Mouse (Mus musculus): Measurements from ENCODE around the gene Rps15. TPM values are rescaled to one million over a fixed set of nuclear protein-coding genes. Genes with fewer than 3 reads are reported as not detected.

Gene Rps15
- total and polyA plus RNA-seq, 3 experiments, result 2,279 to 5,342 (median 2,739) TPM

GRCm38 (mm10) chr10:80293325-80293724 lies 1.1 kb downstream of the Rps15 start:
- Histone ChIP-seq H3K36me3 (replicated peaks in 1 of 2; ENCODE audit: control insufficient read depth in 1 of 2, insufficient read depth in 1 of 2, low read length in 1 of 2) (peaks cover 25 to 39% of the 10 kb centered on the region in 2 experiments), H3K4me1 (ENCODE audit: control insufficient read depth in 1 of 2, insufficient read depth in 2 of 2) (peaks cover 8 to 36% of the 10 kb centered on the region in 2 experiments; a peak in 3 of 4 replicates), H3K4me3 (replicated peaks in 1 of 3; ENCODE audit: low read depth in 2 of 3, low read length in 2 of 3, poor library complexity in 1 of 3) (peak overlapping the region; percentile 77 to 99 (median 84)), H3K27me3 (replicated peaks) (peaks cover 2% of the 10 kb centered on the region), H3K9me3 (replicated peaks; ENCODE audit: low read length) (peaks cover 3% of the 10 kb centered on the region), H3K27ac (ENCODE audit: insufficient read depth, low read depth) (peak overlapping the region; percentile 36; the same call in 1 of the 2 replicates), H3K79me2 (replicated peaks; ENCODE audit: control insufficient read depth, extremely low read depth, insufficient read depth, poor library complexity, severe bottlenecking) (peaks cover 17% of the 10 kb centered on the region), H3K9ac (ENCODE audit: insufficient read depth, low read depth) (peak overlapping the region; percentile 94), H3K4me2 (ENCODE audit: insufficient read depth, low read depth, poor library complexity, severe bottlenecking) (peak overlapping the region; percentile 72)
- peak; percentile 31 for DNase-seq (ENCODE audit: extremely low read depth)
- in situ Hi-C loops (cut with MboI; ENCODE audit: low pct_ligation_motif_present, low pct_unique_long_range_greater_than_20kb, low sequenced_read_pairs) (no loop called here), dilution Hi-C loops (cut with MboI; ENCODE audit: extremely low pct_ligation_motif_present, extremely low pct_unique_long_range_greater_than_20kb, low sequenced_read_pairs) (no loop called here)
- TF ChIP-seq CTCF (conservative IDR thresholded peaks at IDR 0.05 in 1 of 2, IDR thresholded peaks at IDR 0.05 in 1 of 2; ENCODE audit: low read depth in 2 of 2, low read length in 2 of 2) (peak in 1 of 2 experiments; percentile 23; a peak in 1 of 4 replicates), MXI1 (IDR thresholded peaks at IDR 0.05; ENCODE audit: low read depth, low read length) (peak; percentile 13; the same call in 1 of the 2 replicates), CHD1 (IDR thresholded peaks at IDR 0.05; ENCODE audit: low read depth, low read length) (0 out of 2 replicates have a peak, but pooled peaks have one; percentile 28), POLR2A (IDR thresholded peaks at IDR 0.05; ENCODE audit: low read depth, low read length) (no peak)

- Histone ChIP-seq H3K9ac (ENCODE audit: insufficient read depth, low read depth) (peak overlapping the region; percentile 94; the same call in 1 of the 2 replicates), H3K4me3 (replicated peaks in 1 of 3; ENCODE audit: low read depth in 2 of 3, low read length in 2 of 3, poor library complexity in 1 of 3) (peak overlapping the region in 2 of 3 experiments; percentile 77 to 99), H3K36me3 (replicated peaks in 1 of 2; ENCODE audit: control insufficient read depth in 1 of 2, insufficient read depth in 1 of 2, low read length in 1 of 2) (peaks cover 18 to 30% of the 10 kb centered on the region in 2 experiments), H3K27me3 (replicated peaks) (peaks cover 7% of the 10 kb centered on the region), H3K4me1 (ENCODE audit: control insufficient read depth in 1 of 2, insufficient read depth in 2 of 2) (peaks cover 8 to 33% of the 10 kb centered on the region in 2 experiments; a peak in 3 of 4 replicates), H3K79me2 (replicated peaks; ENCODE audit: control insufficient read depth, extremely low read depth, insufficient read depth, poor library complexity, severe bottlenecking) (peaks cover 17% of the 10 kb centered on the region), H3K27ac (ENCODE audit: insufficient read depth, low read depth) (no peak overlapping the region), H3K9me3 (replicated peaks; ENCODE audit: low read length) (peaks cover 1% of the 10 kb centered on the region), H3K4me2 (ENCODE audit: insufficient read depth, low read depth, poor library complexity, severe bottlenecking) (peak overlapping the region; percentile 72; the same call in 1 of the 2 replicates)
- no peak for TF ChIP-seq GABPA (IDR thresholded peaks at IDR 0.05; ENCODE audit: insufficient replicate concordance, low read depth, low read length)
- TF ChIP-seq JUN (IDR thresholded peaks at IDR 0.05; ENCODE audit: insufficient read depth, low read depth, low read length), result no peak
- no peak for TF ChIP-seq POLR2AphosphoS2 (IDR thresholded peaks at IDR 0.05; ENCODE audit: low read depth, low read length)
- TF ChIP-seq RAD21 (IDR thresholded peaks at IDR 0.05; ENCODE audit: low read depth, low read length), result no peak
- TF ChIP-seq USF1 (IDR thresholded peaks at IDR 0.05; ENCODE audit: low read depth, low read length), result no peak
- DNase-seq (ENCODE audit: extremely low read depth), result no peak
- dilution Hi-C loops (cut with MboI; ENCODE audit: extremely low pct_ligation_motif_present, extremely low pct_unique_long_range_greater_than_20kb, low sequenced_read_pairs), result no loop called here
- in situ Hi-C loops (cut with MboI; ENCODE audit: low pct_ligation_motif_present, low pct_unique_long_range_greater_than_20kb, low sequenced_read_pairs), result no loop called here
Measured at GRCm38 (mm10) chr10:80294311-80294710, 2.1 kb downstream of the Rps15 start.

GRCm38 (mm10) chr10:80294788-80295303 lies 2.6 kb downstream of the Rps15 start:
- DNase-seq (ENCODE audit: extremely low read depth), result no peak
- Histone ChIP-seq H3K79me2 (replicated peaks; ENCODE audit: control insufficient read depth, extremely low read depth, insufficient read depth, poor library complexity, severe bottlenecking) (peaks cover 17% of the 10 kb centered on the region), H3K27ac (ENCODE audit: insufficient read depth, low read depth) (no peak overlapping the region), H3K27me3 (replicated peaks) (peaks cover 12% of the 10 kb centered on the region), H3K4me3 (replicated peaks in 1 of 3; ENCODE audit: low read depth in 2 of 3, low read length in 2 of 3, poor library complexity in 1 of 3) (no peak overlapping the region), H3K36me3 (replicated peaks in 1 of 2; ENCODE audit: control insufficient read depth in 1 of 2, insufficient read depth in 1 of 2, low read length in 1 of 2) (peaks cover 18 to 29% of the 10 kb centered on the region in 2 experiments), H3K4me1 (ENCODE audit: control insufficient read depth in 1 of 2, insufficient read depth in 2 of 2) (peaks cover 8 to 33% of the 10 kb centered on the region in 2 experiments; a peak in 3 of 4 replicates), H3K4me2 (ENCODE audit: insufficient read depth, low read depth, poor library complexity, severe bottlenecking) (no peak overlapping the region), H3K9ac (ENCODE audit: insufficient read depth, low read depth) (no peak overlapping the region), H3K9me3 (replicated peaks; ENCODE audit: low read length) (no peaks in the 10 kb centered on the region)
- dilution Hi-C loops (cut with MboI; ENCODE audit: extremely low pct_ligation_motif_present, extremely low pct_unique_long_range_greater_than_20kb, low sequenced_read_pairs), result no loop called here
- TF ChIP-seq ELF1 (IDR thresholded peaks at IDR 0.05; ENCODE audit: low read depth, low read length) (0 out of 2 replicates have a peak, but pooled peaks have one; percentile 16), NELFE (IDR thresholded peaks at IDR 0.05; ENCODE audit: low read depth, low read length) (peak; percentile 33; the same call in 1 of the 2 replicates), POLR2A (IDR thresholded peaks at IDR 0.05; ENCODE audit: low read depth, low read length) (peak; percentile 67), EP300 (IDR thresholded peaks at IDR 0.05; ENCODE audit: low read length) (no peak), POLR2AphosphoS2 (IDR thresholded peaks at IDR 0.05; ENCODE audit: low read depth, low read length) (peak; percentile 98), ZMIZ1 (IDR thresholded peaks at IDR 0.05; ENCODE audit: low read depth, low read length) (peak; percentile 54; the same call in 1 of the 2 replicates), USF1 (IDR thresholded peaks at IDR 0.05; ENCODE audit: low read depth, low read length) (no peak)
- in situ Hi-C loops (cut with MboI; ENCODE audit: low pct_ligation_motif_present, low pct_unique_long_range_greater_than_20kb, low sequenced_read_pairs), result no loop called here
